Mouse (Mus musculus): ENCODE results near the gene Lnpep. TPM values are rescaled to one million over a fixed set of nuclear protein-coding genes. Genes with fewer than 3 reads are reported as not detected.
"Not testable (repeated sequence)": the region's sequence is repeated elsewhere in the genome, so short reads cannot be mapped to it uniquely, and the experiment has no call there.

Lnpep gene
- total RNA-seq, 1 experiment: 44.8 TPM

GRCm38 (mm10) chr17:17506677-17507076, 118.2 kb downstream of the Lnpep start:
- peaks cover 2% of the 10 kb centered on the region; the same call in 1 of the 2 replicates for H3K9me3 ChIP-seq (ENCODE audit: control insufficient read depth, insufficient read depth, low read depth, low read length)
- in situ Hi-C loops (cut with MboI; ENCODE audit: low sequenced_read_pairs in 2 of 2, unreplicated experiment in 2 of 2): no loop called here
- H3K4me1 ChIP-seq (ENCODE audit: control insufficient read depth in 2 of 2, insufficient read depth in 2 of 2, low read length in 2 of 2, poor library complexity in 1 of 2): no peaks in the 10 kb centered on the region
- no peak overlapping the region for H3K4me3 ChIP-seq (ENCODE audit: insufficient read depth in 1 of 2, low read depth in 1 of 2, low read length in 2 of 2, poor library complexity in 1 of 2, severe bottlenecking in 1 of 2)
- 0 out of 2 replicates have a peak overlapping the region, but pooled peaks have one; percentile 31 for H3K27ac ChIP-seq (ENCODE audit: insufficient read depth, low read depth, low read length, poor library complexity, severe bottlenecking)
- no peaks in the 10 kb centered on the region; the same call in 1 of the 2 replicates for H3K36me3 ChIP-seq (ENCODE audit: control insufficient read depth, insufficient read depth, low read length, poor library complexity, severe bottlenecking)
- no peak overlapping the region for H3K9ac ChIP-seq (ENCODE audit: insufficient read depth, low read depth, low read length, poor library complexity, severe bottlenecking)
- no peak for DNase-seq (ENCODE audit: low read depth, low spot score)
- TF ChIP-seq MAFK (IDR thresholded peaks at IDR 0.05; ENCODE audit: insufficient read depth, low read depth, low read length) (no peak), ZC3H11A (IDR thresholded peaks at IDR 0.05; ENCODE audit: borderline replicate concordance, low read depth, low read length) (no peak)

GRCm38 (mm10) chr17:17499278-17499677, 125.6 kb downstream of the Lnpep start:
- no peak for DNase-seq (ENCODE audit: low read depth, low spot score)
- Histone ChIP-seq H3K27ac (ENCODE audit: insufficient read depth, low read depth, low read length, poor library complexity, severe bottlenecking) (no peak overlapping the region), H3K9me3 (ENCODE audit: control insufficient read depth, insufficient read depth, low read depth, low read length) (no peaks in the 10 kb centered on the region), H3K4me1 (ENCODE audit: control insufficient read depth in 2 of 2, insufficient read depth in 2 of 2, low read length in 2 of 2, poor library complexity in 1 of 2) (peaks cover 0 to 9% of the 10 kb centered on the region in 2 experiments; a peak in 2 of 4 replicates), H3K4me3 (ENCODE audit: insufficient read depth in 1 of 2, low read depth in 1 of 2, low read length in 2 of 2, poor library complexity in 1 of 2, severe bottlenecking in 1 of 2) (no peak overlapping the region), H3K9ac (ENCODE audit: insufficient read depth, low read depth, low read length, poor library complexity, severe bottlenecking) (no peak overlapping the region), H3K36me3 (ENCODE audit: control insufficient read depth, insufficient read depth, low read length, poor library complexity, severe bottlenecking) (no peaks in the 10 kb centered on the region; the same call in 1 of the 2 replicates)
- in situ Hi-C loops (cut with MboI; ENCODE audit: low sequenced_read_pairs in 2 of 2, unreplicated experiment in 2 of 2): no loop called here
- no peak for TF ChIP-seq CHD2 (IDR thresholded peaks at IDR 0.05; ENCODE audit: low read depth, low read length)
- no peak for TF ChIP-seq MAFK (IDR thresholded peaks at IDR 0.05; ENCODE audit: insufficient read depth, low read depth, low read length)
- no peak for TF ChIP-seq HCFC1 (IDR thresholded peaks at IDR 0.05; ENCODE audit: borderline replicate concordance, insufficient read depth, low read length)
- no peak for TF ChIP-seq ZNF384 (IDR thresholded peaks at IDR 0.05; ENCODE audit: low read depth, low read length)
- TF ChIP-seq ZC3H11A (IDR thresholded peaks at IDR 0.05; ENCODE audit: borderline replicate concordance, low read depth, low read length): no peak

GRCm38 (mm10) chr17:17498848-17499247, 126.0 kb downstream of the Lnpep start:
- Histone ChIP-seq H3K4me1 (ENCODE audit: control insufficient read depth in 2 of 2, insufficient read depth in 2 of 2, low read length in 2 of 2, poor library complexity in 1 of 2) (peaks cover 0 to 9% of the 10 kb centered on the region in 2 experiments; a peak in 2 of 4 replicates), H3K27ac (ENCODE audit: insufficient read depth, low read depth, low read length, poor library complexity, severe bottlenecking) (no peak overlapping the region), H3K9ac (ENCODE audit: insufficient read depth, low read depth, low read length, poor library complexity, severe bottlenecking) (no peak overlapping the region), H3K9me3 (ENCODE audit: control insufficient read depth, insufficient read depth, low read depth, low read length) (no peaks in the 10 kb centered on the region), H3K4me3 (ENCODE audit: insufficient read depth in 1 of 2, low read depth in 1 of 2, low read length in 2 of 2, poor library complexity in 1 of 2, severe bottlenecking in 1 of 2) (no peak overlapping the region), H3K36me3 (ENCODE audit: control insufficient read depth, insufficient read depth, low read length, poor library complexity, severe bottlenecking) (no peaks in the 10 kb centered on the region; the same call in 1 of the 2 replicates)
- in situ Hi-C loops (cut with MboI; ENCODE audit: low sequenced_read_pairs in 2 of 2, unreplicated experiment in 2 of 2): no loop called here
- DNase-seq (ENCODE audit: low read depth, low spot score): no peak
- TF ChIP-seq MAFK (IDR thresholded peaks at IDR 0.05; ENCODE audit: insufficient read depth, low read depth, low read length): no peak
- TF ChIP-seq CHD2 (IDR thresholded peaks at IDR 0.05; ENCODE audit: low read depth, low read length): no peak
- 0 out of 2 replicates have a peak, but pooled peaks have one; percentile 11 for TF ChIP-seq ZNF384 (IDR thresholded peaks at IDR 0.05; ENCODE audit: low read depth, low read length)
- no peak for TF ChIP-seq ZC3H11A (IDR thresholded peaks at IDR 0.05; ENCODE audit: borderline replicate concordance, low read depth, low read length)
- TF ChIP-seq HCFC1 (IDR thresholded peaks at IDR 0.05; ENCODE audit: borderline replicate concordance, insufficient read depth, low read length): no peak

- Histone ChIP-seq H3K9me3 (ENCODE audit: control insufficient read depth, insufficient read depth, low read depth, low read length) (no peaks in the 10 kb centered on the region), H3K9ac (ENCODE audit: insufficient read depth, low read depth, low read length, poor library complexity, severe bottlenecking) (no peak overlapping the region), H3K36me3 (ENCODE audit: control insufficient read depth, insufficient read depth, low read length, poor library complexity, severe bottlenecking) (no peaks in the 10 kb centered on the region; the same call in 1 of the 2 replicates), H3K4me3 (ENCODE audit: insufficient read depth in 1 of 2, low read depth in 1 of 2, low read length in 2 of 2, poor library complexity in 1 of 2, severe bottlenecking in 1 of 2) (no peak overlapping the region), H3K27ac (ENCODE audit: insufficient read depth, low read depth, low read length, poor library complexity, severe bottlenecking) (peak overlapping the region; percentile 83; the same call in 1 of the 2 replicates), H3K4me1 (ENCODE audit: control insufficient read depth in 2 of 2, insufficient read depth in 2 of 2, low read length in 2 of 2, poor library complexity in 1 of 2) (peaks cover 0 to 9% of the 10 kb centered on the region in 2 experiments; a peak in 3 of 4 replicates)
- no peak for DNase-seq (ENCODE audit: low read depth, low spot score)
- no peak for TF ChIP-seq ZNF384 (IDR thresholded peaks at IDR 0.05; ENCODE audit: low read depth, low read length)
- no peak for TF ChIP-seq MAFK (IDR thresholded peaks at IDR 0.05; ENCODE audit: insufficient read depth, low read depth, low read length)
- no peak for TF ChIP-seq ZC3H11A (IDR thresholded peaks at IDR 0.05; ENCODE audit: borderline replicate concordance, low read depth, low read length)
- TF ChIP-seq CHD2 (IDR thresholded peaks at IDR 0.05; ENCODE audit: low read depth, low read length): no peak
- no peak for TF ChIP-seq HCFC1 (IDR thresholded peaks at IDR 0.05; ENCODE audit: borderline replicate concordance, insufficient read depth, low read length)
- in situ Hi-C loops (cut with MboI; ENCODE audit: low sequenced_read_pairs in 2 of 2, unreplicated experiment in 2 of 2): no loop called here
These were observed 128.1 kb downstream of the Lnpep start for GRCm38 (mm10) chr17:17496730-17497129.

- DNase-seq (ENCODE audit: low read depth, low spot score); H3K9ac ChIP-seq (ENCODE audit: insufficient read depth, low read depth, low read length, poor library complexity, severe bottlenecking); H3K4me1 ChIP-seq (ENCODE audit: control insufficient read depth in 2 of 2, insufficient read depth in 2 of 2, low read length in 2 of 2, poor library complexity in 1 of 2); H3K27ac ChIP-seq (ENCODE audit: insufficient read depth, low read depth, low read length, poor library complexity, severe bottlenecking); H3K9me3 ChIP-seq (ENCODE audit: control insufficient read depth, insufficient read depth, low read depth, low read length); H3K4me3 ChIP-seq (ENCODE audit: insufficient read depth in 1 of 2, low read depth in 1 of 2, low read length in 2 of 2, poor library complexity in 1 of 2, severe bottlenecking in 1 of 2); H3K36me3 ChIP-seq (ENCODE audit: control insufficient read depth, insufficient read depth, low read length, poor library complexity, severe bottlenecking); in situ Hi-C loops (cut with MboI; ENCODE audit: low sequenced_read_pairs in 2 of 2, unreplicated experiment in 2 of 2): not testable (repeated sequence)
These were observed 128.6 kb downstream of the Lnpep start for GRCm38 (mm10) chr17:17496234-17496633.

Measured in ES-E14 (cell line).